Mouse (Mus musculus) small intestine, adult 2 months (tissue): ENCODE data around the gene Tpcn2. TPM values are rescaled to one million over a fixed set of nuclear protein-coding genes. Genes with fewer than 3 reads are reported as not detected.

Experiments used
- H3K27ac ChIP-seq: fragments of 200-500 bp; 2 replicates; pipeline ENCODE4 v1.5.1; 2012; ENCODE audit warnings: low read depth, low read length, control low read depth, inconsistent platforms; ENCODE audit not compliant: insufficient read depth
- H3K27me3 ChIP-seq: fragments of 200-500 bp; 2 replicates; pipeline ENCODE4 v1.6.1; 2012; ENCODE audit warnings: mild to moderate bottlenecking, moderate library complexity, low read length, inconsistent platforms; ENCODE audit not compliant: control insufficient read depth, insufficient read depth
- H3K36me3 ChIP-seq: fragments of 200-500 bp; 2 replicates; pipeline ENCODE4 v1.6.1; 2012; ENCODE audit warnings: mild to moderate bottlenecking, low read length, control low read depth, inconsistent platforms; ENCODE audit not compliant: control insufficient read depth, insufficient read depth
- H3K4me1 ChIP-seq: fragments of 200-500 bp; 2 replicates; pipeline ENCODE4 v1.6.1; 2012; ENCODE audit warnings: low read length, inconsistent platforms, mixed read lengths; ENCODE audit not compliant: control insufficient read depth, insufficient read depth, insufficient read length
- H3K4me3 ChIP-seq: fragments of 200-500 bp; 2 replicates; pipeline ENCODE4 v1.5.1; 2012; ENCODE audit warnings: low read depth, mild to moderate bottlenecking, control low read depth, inconsistent platforms, low read length, moderate library complexity
- CTCF ChIP-seq: fragments of 200-500 bp; IDR thresholded peaks from 2 replicates; pipeline ENCODE4 v1.5.1; 2012; ENCODE audit warnings: low read depth, mild to moderate bottlenecking, control low read depth, inconsistent platforms, low read length, moderate library complexity, mixed read lengths; ENCODE audit not compliant: insufficient replicate concordance, insufficient read length; ENCODE audit errors: extremely low read depth
- POLR2A ChIP-seq: fragments of 200-500 bp; IDR thresholded peaks from 2 replicates; pipeline ENCODE4 v1.6.1; 2012; ENCODE audit warnings: low read depth, mild to moderate bottlenecking, control low read depth, inconsistent platforms, low read length, moderate library complexity
- WGBS: fragments of 180-500 bp; shearing (Covaris S2); methylation state at CpG from one replicate; pipeline ENCODE4 v1.1.7; 2018; 5-methylcytosine and 5-hydroxymethylcytosine counted together
- polyA plus RNA-seq: library from polyadenylated mRNA; depleted of rRNA; stranded (reverse); fragments of >200 nt; gene quantifications from 2 replicates; pipeline ENCODE4 v1.2.3, GENCODE M21; 2012

Gene Tpcn2
- polyA plus RNA-seq, 1 experiment, result 8.5 TPM

DNA sequence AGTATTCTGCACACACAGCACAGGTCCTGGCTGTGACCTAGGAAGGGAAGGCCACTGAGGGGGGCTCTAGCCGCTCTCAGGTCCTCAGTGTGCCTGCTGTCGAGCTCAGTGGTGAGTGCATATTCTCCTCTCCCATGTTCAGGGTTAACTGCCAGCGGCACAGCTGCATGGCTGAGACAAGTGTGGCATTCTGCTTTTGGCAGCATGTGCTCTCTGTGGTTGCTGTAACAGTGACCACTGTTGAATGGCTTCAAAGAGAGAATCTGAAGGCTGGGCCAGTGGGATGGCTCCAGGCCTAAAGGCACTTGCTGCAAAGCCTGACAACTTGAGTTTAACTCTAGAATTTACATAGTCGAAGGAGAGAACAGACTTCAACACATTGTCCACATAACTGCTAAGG, 33.7 kb upstream of the Tpcn2 start:
- Histone ChIP-seq H3K27ac (no peak overlapping the region), H3K4me3 (no peak overlapping the region)
- WGBS, result 75% methylated on average over 4 of the region's 4 CpGs

DNA sequence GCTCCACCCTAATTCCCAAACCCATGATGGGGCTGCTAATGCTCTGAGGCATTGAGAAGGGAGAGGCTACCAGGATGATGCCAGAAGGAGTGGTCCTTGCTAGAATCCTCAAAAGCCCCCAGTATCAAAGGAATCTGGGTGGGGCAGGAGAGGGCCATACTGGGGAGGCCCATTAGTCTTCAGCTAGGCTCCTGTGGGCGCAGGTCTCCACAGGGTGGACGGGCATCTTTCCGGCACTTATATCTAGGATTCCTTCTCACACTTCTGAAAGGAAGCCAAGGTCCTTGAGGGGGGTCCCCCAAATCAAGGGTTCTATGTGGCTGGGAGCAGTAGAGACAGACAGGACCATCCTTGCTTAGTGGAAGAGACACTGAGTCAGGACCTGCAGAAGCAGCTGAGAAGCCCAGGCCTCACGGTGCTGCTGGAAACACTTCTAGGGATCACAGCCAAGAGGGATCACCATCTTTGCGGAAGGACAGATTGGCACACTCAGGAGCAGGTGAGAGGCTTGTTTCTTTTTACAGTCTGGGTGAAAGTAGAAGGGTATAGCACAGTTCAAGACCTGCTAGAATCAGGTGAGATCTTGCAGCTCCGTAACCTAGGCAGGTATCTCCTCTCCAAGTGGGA, 31.1 kb upstream of the Tpcn2 start, which contains the start of gene Mrgprd:
Mrgprd (plus strand) TSS at position 51 of the 627 bp plus-strand sequence.
- Histone ChIP-seq H3K4me3 (no peak within 1 kb of the TSS), H3K27me3 (no peaks in the 10 kb centered on the region), H3K4me1 (no peaks in the 10 kb centered on the region), H3K27ac (no peak within 1 kb of the TSS), H3K36me3 (no peaks in the 10 kb centered on the region)
- 90% methylated on average over 6 of the region's 6 CpGs for WGBS
- TF ChIP-seq CTCF (no peak), POLR2A (no peak)

More for the DNA sequence above, 33.7 kb upstream of the Tpcn2 start:
- Histone ChIP-seq H3K27me3 (no peaks in the 10 kb centered on the region), H3K4me1 (no peaks in the 10 kb centered on the region), H3K36me3 (no peaks in the 10 kb centered on the region)
- TF ChIP-seq CTCF, result no peak
- no peak for TF ChIP-seq POLR2A

GRCm38 (mm10) chr7:145312137-145312536, 28.3 kb upstream of the Tpcn2 start:
- Histone ChIP-seq H3K27ac (no peak overlapping the region), H3K4me1 (no peaks in the 10 kb centered on the region), H3K36me3 (no peaks in the 10 kb centered on the region), H3K27me3 (no peaks in the 10 kb centered on the region), H3K4me3 (no peak overlapping the region)
- WGBS, result 57% methylated on average over 3 of the region's 3 CpGs
- TF ChIP-seq POLR2A (no peak), CTCF (no peak)

- Histone ChIP-seq H3K27me3 (no peaks in the 10 kb centered on the region), H3K4me3 (no peak overlapping the region), H3K4me1 (no peaks in the 10 kb centered on the region), H3K36me3 (no peaks in the 10 kb centered on the region), H3K27ac (no peak overlapping the region)
- no peak for TF ChIP-seq POLR2A
- TF ChIP-seq CTCF, result no peak
- WGBS, result 37% methylated on average over 5 of the region's 5 CpGs
Observed at GRCm38 (mm10) chr7:145310526-145310925, 26.7 kb upstream of the Tpcn2 start.

GRCm38 (mm10) chr7:145309877-145310276, 26.1 kb upstream of the Tpcn2 start:
- WGBS, result 91% methylated on average over 1 of the region's 1 CpGs
- TF ChIP-seq POLR2A, result no peak
- no peak for TF ChIP-seq CTCF
- Histone ChIP-seq H3K4me3 (no peak overlapping the region), H3K4me1 (no peaks in the 10 kb centered on the region), H3K36me3 (no peaks in the 10 kb centered on the region), H3K27ac (no peak overlapping the region), H3K27me3 (no peaks in the 10 kb centered on the region)

- 31% methylated on average over 4 of the region's 4 CpGs for WGBS
- H3K27me3 ChIP-seq, result no peaks in the 10 kb centered on the region
- TF ChIP-seq POLR2A (no peak), CTCF (no peak)
- no peak overlapping the region for H3K27ac ChIP-seq
- no peaks in the 10 kb centered on the region for H3K36me3 ChIP-seq
- no peaks in the 10 kb centered on the region for H3K4me1 ChIP-seq
- H3K4me3 ChIP-seq, result no peak overlapping the region
Observed at GRCm38 (mm10) chr7:145308866-145309265, 25.1 kb upstream of the Tpcn2 start.

DNA sequence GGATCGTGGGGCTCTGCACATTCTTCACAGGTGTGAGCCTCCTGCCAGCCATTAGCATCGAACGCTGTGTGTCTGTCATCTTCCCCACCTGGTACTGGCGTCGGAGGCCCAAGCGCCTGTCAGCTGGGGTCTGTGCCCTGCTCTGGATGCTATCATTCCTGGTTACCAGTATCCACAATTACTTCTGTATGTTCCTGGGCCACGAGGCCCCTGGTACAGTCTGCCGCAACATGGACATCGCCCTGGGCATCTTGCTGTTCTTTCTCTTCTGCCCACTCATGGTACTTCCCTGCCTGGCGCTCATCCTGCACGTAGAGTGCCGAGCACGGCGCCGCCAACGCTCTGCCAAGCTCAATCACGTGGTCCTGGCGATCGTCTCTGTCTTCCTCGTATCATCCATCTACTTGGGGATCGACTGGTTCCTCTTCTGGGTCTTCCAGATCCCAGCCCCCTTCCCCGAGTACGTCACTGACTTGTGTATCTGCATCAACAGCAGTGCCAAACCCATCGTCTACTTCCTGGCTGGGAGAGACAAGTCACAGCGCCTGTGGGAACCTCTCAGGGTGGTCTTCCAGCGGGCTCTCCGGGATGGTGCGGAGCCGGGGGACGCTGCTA, 24.4 kb upstream of the Tpcn2 start:
- WGBS, result 76% methylated on average over 30 of the region's 30 CpGs
- TF ChIP-seq POLR2A (no peak), CTCF (no peak)
- no peaks in the 10 kb centered on the region for H3K36me3 ChIP-seq
- H3K4me3 ChIP-seq, result no peak overlapping the region
- no peaks in the 10 kb centered on the region for H3K27me3 ChIP-seq
- no peak overlapping the region for H3K27ac ChIP-seq
- H3K4me1 ChIP-seq, result no peaks in the 10 kb centered on the region
